Mouse (Mus musculus) CD4-positive naive resting alpha-beta T cell, adult 57 days (primary cell): ENCODE measurements around the gene Mup7. TPM values are rescaled to one million over a fixed set of nuclear protein-coding genes. Genes with fewer than 3 reads are reported as not detected.

Experiments used
- total RNA-seq: library from RNA; stranded (reverse); gene quantifications from one replicate; pipeline ENCODE4 v1.2.4, GENCODE M21; 2023

The Mup7 gene
- total RNA-seq = not detected

DNA sequence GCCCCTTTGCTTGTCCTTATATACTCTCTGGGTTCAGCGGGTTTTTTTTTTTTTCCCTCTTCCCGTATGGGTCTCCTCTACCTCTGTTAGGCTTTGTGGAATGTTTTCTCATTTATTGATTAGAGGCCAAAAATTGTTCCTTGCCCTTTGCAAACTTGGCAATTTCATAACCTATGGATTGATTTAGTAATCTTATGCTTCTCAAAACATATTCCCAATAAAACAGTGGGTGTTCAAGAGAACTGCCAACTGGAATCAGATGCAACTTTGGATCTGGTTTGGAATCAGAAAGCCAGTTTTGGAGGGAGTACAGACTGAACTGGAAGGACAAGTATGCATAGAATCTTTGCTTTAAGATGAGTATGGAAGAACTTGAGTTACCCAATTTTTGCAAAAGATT is at the start of gene Mup7:
Gene Mup7 (minus strand): TSS at position 101 of the 400 bp plus-strand sequence.

Other genes starting within 250 kb of the Mup7 start
- not detected for gene Slc46a2, start 155.4 kb downstream of the Mup7 start, total RNA-seq
- gene Mup4, start 109.8 kb downstream of the Mup7 start, total RNA-seq = not detected
- gene Mup6, start 106.2 kb downstream of the Mup7 start, total RNA-seq = not detected
- gene Mup2, start 83.8 kb upstream of the Mup7 start, total RNA-seq = not detected
- not detected for gene Mup8, start 152.1 kb upstream of the Mup7 start, total RNA-seq